Mouse (Mus musculus) testis, adult 2 months (tissue): Measurements from ENCODE around the gene Gm17364. TPM values are rescaled to one million over a fixed set of nuclear protein-coding genes. Genes with fewer than 3 reads are reported as not detected.

ENCODE experiments used
- H3K27ac ChIP-seq: fragments of 200-500 bp; 2 replicates; pipeline ENCODE4 v1.5.1; 2012; ENCODE audit warnings: low read depth, low read length; ENCODE audit not compliant: control insufficient read depth, insufficient read depth
- H3K27me3 ChIP-seq: fragments of 200-500 bp; 2 replicates; pipeline ENCODE4 v1.6.1; 2012; ENCODE audit warnings: mild to moderate bottlenecking, low read length, moderate library complexity; ENCODE audit not compliant: control insufficient read depth, insufficient read depth
- H3K36me3 ChIP-seq: fragments of 200-500 bp; 2 replicates; pipeline ENCODE4 v1.6.1; 2012; ENCODE audit warnings: mild to moderate bottlenecking, low read length; ENCODE audit not compliant: control insufficient read depth, insufficient read depth
- H3K4me1 ChIP-seq: fragments of 200-500 bp; 2 replicates; pipeline ENCODE4 v1.6.1; 2012; ENCODE audit warnings: low read length; ENCODE audit not compliant: control insufficient read depth, insufficient read depth
- H3K4me3 ChIP-seq: fragments of 200-500 bp; 2 replicates; pipeline ENCODE4 v1.5.1; 2012; ENCODE audit warnings: low read depth, mild to moderate bottlenecking, low read length, moderate library complexity, mixed read lengths; ENCODE audit not compliant: control insufficient read depth
- CTCF ChIP-seq: fragments of 200-500 bp; IDR thresholded peaks from 2 replicates; pipeline ENCODE4 v1.5.1; 2012; ENCODE audit warnings: low read depth, mild to moderate bottlenecking, inconsistent platforms, low read length, moderate library complexity; ENCODE audit not compliant: control insufficient read depth, insufficient read depth, insufficient replicate concordance
- POLR2A ChIP-seq: fragments of 200-500 bp; IDR thresholded peaks from 2 replicates; pipeline ENCODE4 v1.6.1; 2012; ENCODE audit warnings: low read depth, mild to moderate bottlenecking, inconsistent platforms, low read length, moderate library complexity; ENCODE audit not compliant: control insufficient read depth
- polyA plus RNA-seq: library from polyadenylated mRNA; depleted of rRNA; stranded (reverse); fragments of >200 nt; gene quantifications from 2 replicates; pipeline ENCODE4 v1.2.3, GENCODE M21; 2012

Gene Gm17364
- polyA plus RNA-seq, 1 experiment = not detected

- Histone ChIP-seq H3K27me3 (no peaks in the 10 kb centered on the region), H3K4me1 (no peaks in the 10 kb centered on the region; the same call in 1 of the 2 replicates), H3K27ac (no peak overlapping the region), H3K4me3 (no peak overlapping the region), H3K36me3 (no peaks in the 10 kb centered on the region)
- TF ChIP-seq POLR2A (no peak), CTCF (no peak)
These were observed 22.1 kb upstream of the Gm17364 start for GRCm38 (mm10) chr13:41295886-41296285.

GRCm38 (mm10) chr13:41293595-41293994 lies 19.8 kb upstream of the Gm17364 start:
- no peak overlapping the region for H3K4me3 ChIP-seq
- H3K36me3 ChIP-seq = no peaks in the 10 kb centered on the region
- H3K4me1 ChIP-seq = no peaks in the 10 kb centered on the region; the same call in 1 of the 2 replicates
- no peak overlapping the region for H3K27ac ChIP-seq
- no peak for TF ChIP-seq CTCF
- TF ChIP-seq POLR2A = no peak
- H3K27me3 ChIP-seq = no peaks in the 10 kb centered on the region

- Histone ChIP-seq H3K4me3 (no peak overlapping the region), H3K4me1 (no peaks in the 10 kb centered on the region; the same call in 1 of the 2 replicates), H3K27ac (no peak overlapping the region), H3K27me3 (no peaks in the 10 kb centered on the region), H3K36me3 (no peaks in the 10 kb centered on the region)
- no peak for TF ChIP-seq CTCF
- no peak for TF ChIP-seq POLR2A
These were observed 17.7 kb upstream of the Gm17364 start for GRCm38 (mm10) chr13:41291466-41291974.

GRCm38 (mm10) chr13:41286285-41286684 lies 12.5 kb upstream of the Gm17364 start:
- no peaks in the 10 kb centered on the region for H3K27me3 ChIP-seq
- H3K4me3 ChIP-seq = no peak overlapping the region
- TF ChIP-seq POLR2A (no peak), CTCF (no peak)
- H3K4me1 ChIP-seq = 0 out of 2 replicates have a peak, but pooled peaks cover 2% of the 10 kb centered on the region
- H3K27ac ChIP-seq = no peak overlapping the region
- no peaks in the 10 kb centered on the region for H3K36me3 ChIP-seq

GRCm38 (mm10) chr13:41285448-41285847 lies 11.7 kb upstream of the Gm17364 start:
- Histone ChIP-seq H3K36me3 (no peaks in the 10 kb centered on the region), H3K27ac (no peak overlapping the region), H3K4me3 (no peak overlapping the region), H3K27me3 (no peaks in the 10 kb centered on the region), H3K4me1 (0 out of 2 replicates have a peak, but pooled peaks cover 2% of the 10 kb centered on the region)
- no peak for TF ChIP-seq CTCF
- TF ChIP-seq POLR2A = no peak

- Histone ChIP-seq H3K27me3 (no peaks in the 10 kb centered on the region), H3K4me3 (peak overlapping the region; percentile 57), H3K36me3 (no peaks in the 10 kb centered on the region), H3K27ac (no peak overlapping the region), H3K4me1 (0 out of 2 replicates have a peak, but pooled peaks cover 2% of the 10 kb centered on the region)
- TF ChIP-seq CTCF (no peak), POLR2A (no peak)
These were observed 9.5 kb upstream of the Gm17364 start for GRCm38 (mm10) chr13:41283256-41283655.

- 0 out of 2 replicates have a peak, but pooled peaks cover 2% of the 10 kb centered on the region for H3K4me1 ChIP-seq
- no peaks in the 10 kb centered on the region for H3K36me3 ChIP-seq
- TF ChIP-seq POLR2A (no peak), CTCF (no peak)
These were observed 6.9 kb upstream of the Gm17364 start for GRCm38 (mm10) chr13:41280696-41281095.

GRCm38 (mm10) chr13:41267827-41268408 lies 5.9 kb downstream of the Gm17364 start:
- Histone ChIP-seq H3K4me1 (no peaks in the 10 kb centered on the region), H3K4me3 (no peak overlapping the region), H3K27me3 (no peaks in the 10 kb centered on the region), H3K36me3 (no peaks in the 10 kb centered on the region), H3K27ac (no peak overlapping the region)
- TF ChIP-seq CTCF = no peak
- no peak for TF ChIP-seq POLR2A

More at GRCm38 (mm10) chr13:41280696-41281095, 6.9 kb upstream of the Gm17364 start:
- Histone ChIP-seq H3K27me3 (no peaks in the 10 kb centered on the region), H3K27ac (no peak overlapping the region), H3K4me3 (no peak overlapping the region)
